Mouse (Mus musculus): ENCODE data around the gene Pmm2. TPM values are rescaled to one million over a fixed set of nuclear protein-coding genes. Genes with fewer than 3 reads are reported as not detected.

Gene Pmm2
- total RNA-seq, 2 experiments from 2014 or later: 42.9 to 49.1 TPM

DNA sequence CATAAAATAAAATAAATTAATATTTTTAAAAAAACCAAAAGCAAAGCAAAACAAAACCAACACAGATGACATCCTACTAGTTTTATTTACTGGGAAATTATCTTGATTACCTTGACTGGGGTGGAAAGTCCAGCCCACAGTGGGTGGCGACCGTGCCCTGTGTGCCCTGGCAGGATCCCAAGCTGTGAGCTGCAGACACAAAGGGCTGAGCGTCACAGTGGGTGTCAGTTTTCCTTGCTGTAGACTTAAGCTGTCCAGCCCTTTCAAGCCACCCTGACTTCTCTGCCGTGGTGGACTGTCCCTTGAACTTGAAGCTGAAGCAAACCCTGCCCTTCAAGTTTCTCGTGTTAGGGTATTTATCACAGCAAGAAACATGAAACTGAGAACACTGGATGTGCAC, 40.6 kb downstream of the Pmm2 start:
- peak; percentile 29 for ATAC-seq (replicated peaks; ENCODE audit: poor library complexity)

DNA sequence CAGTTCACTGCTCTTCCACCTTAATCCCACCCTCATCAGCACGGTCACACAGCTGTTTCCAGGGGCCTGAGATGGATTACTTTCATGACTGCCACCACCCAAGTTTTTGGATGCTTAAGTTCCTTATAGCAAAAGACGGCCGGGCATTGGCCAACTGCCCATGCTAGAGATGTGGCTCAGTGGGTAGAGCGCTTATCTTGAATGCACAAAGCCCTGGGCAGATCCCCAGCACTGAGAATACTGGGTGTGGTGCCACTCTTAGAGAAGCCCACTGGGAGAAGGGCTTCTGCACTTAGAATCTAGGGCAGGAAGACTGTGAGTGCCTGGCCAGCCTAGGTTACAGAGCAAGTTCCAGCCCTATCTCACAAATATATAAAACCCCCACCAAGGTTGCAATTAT, 41.2 kb downstream of the Pmm2 start:
- peak; percentile 52 for ATAC-seq (replicated peaks; ENCODE audit: poor library complexity)

DNA sequence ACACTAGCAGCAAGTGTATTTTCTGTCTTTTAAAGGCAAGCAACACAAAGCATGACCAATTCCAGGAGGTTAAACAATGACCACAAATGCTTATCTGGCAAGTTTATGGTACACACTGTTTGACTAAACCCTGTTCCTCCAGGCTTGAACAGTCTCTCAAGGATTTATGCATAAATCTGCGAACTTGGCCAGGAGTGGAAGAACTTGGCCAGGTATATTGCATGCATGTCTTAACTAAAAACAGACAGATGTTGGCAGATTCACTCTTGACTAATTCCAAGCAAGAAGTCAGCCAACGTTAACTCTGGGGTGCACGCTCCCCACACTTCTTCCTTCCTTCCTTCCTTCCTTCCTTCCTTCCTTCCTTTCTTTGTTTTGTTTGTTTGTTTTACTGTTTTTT, 42.3 kb downstream of the Pmm2 start:
- no peak for ATAC-seq (replicated peaks; ENCODE audit: poor library complexity)

DNA sequence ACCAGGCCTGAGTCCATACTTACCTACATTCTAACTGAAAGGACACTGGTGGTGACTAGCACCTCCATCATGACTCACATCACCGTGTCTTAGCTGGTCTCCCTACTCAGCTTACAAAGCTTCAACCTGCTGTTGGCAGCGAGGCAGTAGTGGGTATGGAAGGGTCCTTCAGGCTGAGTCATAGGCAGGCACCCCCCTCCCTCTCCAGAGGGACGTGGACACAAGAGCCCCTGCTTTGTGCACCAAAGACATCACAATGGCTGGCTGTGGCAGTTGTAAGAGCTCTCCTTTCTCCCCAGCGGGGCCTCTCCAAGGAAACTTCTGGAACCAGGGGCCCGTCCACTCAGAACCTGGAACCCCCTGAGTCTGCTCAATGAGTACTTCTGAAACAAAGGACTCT, 43.0 kb downstream of the Pmm2 start, which contains the start of gene Gm5767:
Gm5767 (plus strand) TSS at position 301 of the 400 bp plus-strand sequence.
- no peak for ATAC-seq (replicated peaks; ENCODE audit: poor library complexity)

DNA sequence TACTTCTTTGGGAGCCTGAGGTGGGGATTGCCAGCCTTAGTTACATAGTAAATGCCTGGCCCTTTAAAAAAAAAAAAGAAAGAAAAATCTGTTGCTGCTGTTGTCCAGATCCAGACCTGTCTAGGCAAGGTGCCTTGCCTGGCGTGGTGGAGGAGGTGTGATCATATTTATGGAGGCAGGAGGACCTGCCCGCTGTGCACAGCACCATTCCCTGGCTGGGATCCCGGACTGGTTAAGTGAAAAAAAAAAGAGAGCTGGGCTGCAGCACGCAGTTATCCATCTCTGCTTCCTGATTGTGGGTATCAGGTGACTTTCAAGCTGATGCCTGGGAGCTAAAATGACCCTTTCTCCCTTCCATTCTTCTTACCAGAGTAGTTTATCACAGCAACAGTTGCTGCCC, 47.6 kb downstream of the Pmm2 start:
- no peak for ATAC-seq (replicated peaks; ENCODE audit: poor library complexity)

DNA sequence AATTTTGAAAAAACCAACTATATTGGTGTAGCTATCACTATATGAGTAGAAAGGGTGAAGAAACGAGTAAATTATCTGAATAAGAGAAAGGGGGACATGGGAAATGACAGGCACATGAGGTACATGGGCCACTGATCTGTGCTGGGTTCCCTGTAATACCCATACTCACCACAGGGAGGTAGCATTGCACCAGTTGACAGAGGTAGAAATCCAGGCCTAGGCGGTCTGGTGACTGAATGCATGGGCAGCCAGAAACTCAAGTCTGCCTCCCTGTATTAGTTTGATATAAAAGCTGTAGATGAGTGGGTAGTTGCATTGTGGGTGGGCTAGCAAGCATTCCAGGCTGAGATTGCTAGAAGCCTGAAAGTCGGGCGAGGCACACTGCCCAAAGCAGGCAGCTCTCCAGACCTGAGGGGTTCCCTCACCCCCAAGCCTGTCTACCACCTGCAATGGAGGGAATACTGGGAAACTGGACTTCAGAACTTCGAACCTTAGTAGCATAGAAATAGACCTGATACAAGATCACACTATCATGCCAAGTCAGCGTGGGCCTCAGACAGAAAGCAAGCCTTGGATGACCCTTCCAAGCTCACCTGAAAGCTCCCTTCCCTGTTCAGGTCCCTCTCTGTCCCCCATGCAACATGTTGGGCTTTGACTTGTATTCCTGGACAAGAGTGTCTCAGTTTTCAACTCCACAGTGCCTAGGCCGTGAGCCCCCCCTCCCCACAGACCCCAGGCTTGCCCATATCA, 48.8 kb downstream of the Pmm2 start:
- peak; percentile 79 for ATAC-seq (replicated peaks; ENCODE audit: poor library complexity)

DNA sequence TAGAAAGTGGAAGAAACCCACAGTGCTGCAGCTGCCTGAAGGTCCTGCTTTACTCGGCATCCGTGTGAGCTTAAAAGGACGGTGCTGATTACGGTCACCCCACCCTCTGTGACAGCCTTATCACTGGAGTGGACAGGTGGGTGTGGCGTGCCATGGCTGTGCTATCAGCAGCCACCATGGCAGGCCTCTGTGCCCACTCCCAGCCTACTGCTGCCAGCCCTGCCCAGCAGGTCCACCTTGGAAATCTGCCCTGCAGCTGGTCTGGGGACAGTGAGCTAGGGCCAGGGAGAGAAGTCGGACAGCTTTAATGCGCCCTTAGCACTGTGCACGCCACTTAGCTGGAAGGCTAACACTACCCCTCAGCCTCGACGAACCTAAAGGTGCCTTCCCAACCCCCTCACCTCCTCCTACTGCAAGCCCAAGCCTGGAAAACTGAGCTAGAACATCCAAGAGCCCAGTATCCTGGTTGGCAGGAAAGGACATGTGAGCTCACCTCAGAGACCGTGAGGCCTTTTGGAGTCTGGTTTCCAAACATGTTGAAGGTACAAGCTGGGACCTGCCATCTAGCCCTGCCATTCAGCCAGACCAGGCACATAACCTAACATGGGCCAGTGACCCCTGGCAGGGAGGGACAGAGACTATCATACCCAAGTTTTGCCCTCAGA, 49.5 kb downstream of the Pmm2 start:
- peak; percentile 75 for ATAC-seq (replicated peaks; ENCODE audit: poor library complexity)

DNA sequence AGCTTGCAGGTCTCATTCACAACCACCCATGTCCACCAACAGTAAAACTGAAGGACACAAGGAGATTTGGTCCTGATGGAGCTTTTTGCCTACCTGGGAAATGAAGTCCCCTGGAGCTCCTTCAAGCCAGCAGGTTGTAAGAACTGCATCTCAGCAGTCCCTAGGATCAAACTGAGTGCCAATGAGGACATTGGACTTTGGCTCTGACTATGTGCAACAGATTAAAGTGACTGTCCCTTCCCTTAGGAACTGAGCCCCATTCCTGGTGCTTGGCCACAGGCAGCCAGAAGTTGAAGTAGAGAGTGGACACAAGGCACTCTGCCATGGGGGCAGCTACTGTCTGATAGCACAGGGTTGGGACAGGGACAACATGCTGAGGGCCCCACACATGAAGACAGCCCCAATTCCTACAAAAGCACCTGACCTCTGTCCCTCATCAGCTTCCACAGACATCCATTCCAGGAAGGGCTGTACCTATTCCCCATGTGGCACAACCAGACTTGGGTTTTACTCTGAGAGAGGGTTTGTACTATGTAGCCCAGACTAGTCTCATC, 50.2 kb downstream of the Pmm2 start:
- no peak for ATAC-seq (replicated peaks; ENCODE audit: poor library complexity)

DNA sequence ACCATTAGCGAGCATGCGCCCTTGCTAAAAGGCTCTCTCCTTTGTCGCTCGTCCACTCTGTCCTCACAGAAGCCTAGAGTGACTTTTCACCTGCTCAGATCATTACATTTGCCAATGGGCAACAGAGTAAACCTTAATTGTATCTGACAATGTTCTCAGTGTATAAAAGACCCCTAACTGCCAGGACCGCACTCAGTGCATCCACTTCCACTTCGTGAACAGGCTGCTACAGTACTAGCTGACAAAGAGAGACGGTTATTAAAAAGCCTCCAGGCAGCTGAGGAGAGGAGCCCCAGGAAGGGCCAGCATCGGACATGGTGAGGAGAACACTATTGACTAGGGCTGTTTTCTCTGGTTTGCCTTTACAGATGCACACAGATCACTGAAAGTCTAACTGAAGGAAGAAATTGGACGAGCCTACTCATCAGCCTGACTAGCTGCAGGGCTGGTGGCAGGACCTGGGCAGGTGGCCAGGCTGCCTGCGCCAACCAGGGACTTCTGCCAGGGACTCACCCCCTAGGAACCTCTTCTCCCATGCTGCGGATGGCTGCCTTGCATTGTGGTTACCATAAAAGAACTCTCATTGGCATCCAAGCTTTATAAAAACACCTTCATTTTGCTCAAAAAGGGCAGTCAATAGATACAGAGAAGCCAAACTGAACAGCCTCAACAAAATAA, 52.6 kb downstream of the Pmm2 start:
- no peak for ATAC-seq (replicated peaks; ENCODE audit: poor library complexity)

DNA sequence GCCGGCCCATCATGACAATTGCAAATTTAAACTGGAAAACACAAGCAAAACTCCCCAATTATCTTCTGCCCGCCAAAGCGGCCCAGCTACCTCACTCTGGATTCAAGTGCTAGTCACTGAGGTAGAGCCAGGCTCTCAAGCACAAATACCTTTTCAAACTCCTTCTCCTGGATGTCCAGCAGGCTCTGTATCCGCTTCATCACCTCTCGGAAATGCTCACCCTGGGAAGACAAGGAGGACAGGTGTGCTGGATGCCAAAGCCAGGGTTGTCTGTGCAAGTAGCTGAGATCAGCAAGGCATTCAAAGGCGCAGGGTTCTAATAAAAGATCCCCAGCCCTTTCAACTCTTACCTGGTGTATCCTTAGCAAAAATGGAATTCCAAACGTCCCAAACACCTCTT, 53.7 kb downstream of the Pmm2 start:
- ATAC-seq (replicated peaks; ENCODE audit: poor library complexity): no peak

DNA sequence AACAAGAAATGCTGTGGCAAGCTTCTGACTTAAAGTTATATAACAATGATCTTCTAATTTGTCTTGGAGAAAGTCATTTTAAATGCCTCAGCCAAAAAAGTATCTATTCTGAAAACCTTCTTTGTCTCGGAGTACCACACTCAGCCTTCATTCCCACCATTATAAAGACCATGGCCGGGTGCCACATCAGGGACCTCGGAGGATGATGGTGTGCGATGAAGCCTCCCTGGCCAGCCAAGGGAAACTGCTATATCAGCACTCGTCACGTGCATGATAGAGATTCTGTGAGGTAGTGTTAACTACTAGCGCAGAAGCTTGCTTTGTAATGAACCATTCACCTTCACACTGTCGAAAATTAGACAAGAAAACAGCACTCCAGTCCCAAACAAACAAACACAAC, 62.1 kb downstream of the Pmm2 start:
- no peak for ATAC-seq (replicated peaks; ENCODE audit: poor library complexity)

DNA sequence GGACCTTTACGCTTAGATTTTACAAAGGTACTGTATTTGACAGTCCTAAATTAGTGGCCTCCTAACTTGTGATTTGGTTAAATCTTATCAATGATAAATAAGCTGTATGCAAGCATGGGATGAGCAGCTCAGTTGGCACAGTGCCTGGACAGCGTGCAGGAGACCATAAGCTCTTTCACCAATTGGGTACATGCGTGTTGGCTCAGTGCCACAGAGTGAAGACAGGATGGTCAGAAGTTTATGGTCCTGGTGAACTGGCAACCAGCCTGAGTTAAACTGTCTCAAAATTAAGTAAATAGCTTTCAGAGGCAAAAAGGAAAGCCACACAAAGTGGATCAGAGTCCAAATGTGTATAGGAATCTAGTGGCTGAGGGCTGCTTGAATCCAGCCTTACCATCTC, 63.1 kb downstream of the Pmm2 start:
- ATAC-seq (replicated peaks; ENCODE audit: poor library complexity): no peak

DNA sequence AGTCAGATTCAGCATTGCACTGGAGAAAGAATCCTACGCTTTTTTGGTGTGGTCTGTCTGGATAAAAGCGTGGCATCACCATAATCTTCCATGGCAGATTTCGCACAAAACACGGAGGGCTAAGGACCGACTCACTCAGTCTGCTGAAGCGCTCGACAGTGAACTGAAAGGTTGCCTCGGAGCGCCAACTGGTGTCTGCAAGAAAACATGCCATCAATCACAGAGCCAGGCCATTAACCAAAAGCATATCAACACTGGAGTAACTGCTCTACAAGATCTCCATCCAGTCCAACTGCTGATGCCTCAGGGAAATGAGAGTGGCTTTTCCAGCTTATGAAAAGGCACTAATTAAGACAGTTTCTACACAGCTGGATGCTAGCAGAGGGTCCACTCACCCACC, 74.5 kb downstream of the Pmm2 start:
- ATAC-seq (replicated peaks; ENCODE audit: poor library complexity): no peak

Other genes with a start within 250 kb of the Pmm2 start
- gene Tmem114, start 212.5 kb upstream of the Pmm2 start, total RNA-seq (2015): 0.62 TPM in 1 of 2 replicates, not detected in the other
- not detected in 2 replicates for gene Tmem114, start 212.5 kb upstream of the Pmm2 start, total RNA-seq (2017)
- 12.7 and 19.2 TPM in 2 replicates for gene Mettl22, start 166.9 kb upstream of the Pmm2 start, total RNA-seq (2015)
- 8.4 and 15.7 TPM in 2 replicates for gene Mettl22, start 166.9 kb upstream of the Pmm2 start, total RNA-seq (2017)
- gene Abat, start 124.2 kb upstream of the Pmm2 start, total RNA-seq (2015): not detected in 2 replicates
- gene Abat, start 124.2 kb upstream of the Pmm2 start, total RNA-seq (2017): 0.03 and 0.21 TPM in 2 replicates
- gene Tmem186, start within 50 bp of the Pmm2 start, total RNA-seq (2015): 6.7 and 8.0 TPM in 2 replicates
- 13.5 and 17.0 TPM in 2 replicates for gene Tmem186, start within 50 bp of the Pmm2 start, total RNA-seq (2017)
- gene Carhsp1, start 34.5 kb downstream of the Pmm2 start, total RNA-seq (2015): 4.5 and 5.8 TPM in 2 replicates
- gene Carhsp1, start 34.5 kb downstream of the Pmm2 start, total RNA-seq (2017): 6.0 and 7.9 TPM in 2 replicates
- gene Gm5767, start 43.1 kb downstream of the Pmm2 start, total RNA-seq (2015): not detected in 2 replicates
- not detected in 2 replicates for gene Gm5767, start 43.1 kb downstream of the Pmm2 start, total RNA-seq (2017)
- 153 and 167 TPM in 2 replicates for gene Usp7, start 154.6 kb downstream of the Pmm2 start, total RNA-seq (2015)
- gene Usp7, start 154.6 kb downstream of the Pmm2 start, total RNA-seq (2017): 135 and 168 TPM in 2 replicates
- 38.9 and 42.4 TPM in 2 replicates for gene 1810013L24Rik, start 192.4 kb downstream of the Pmm2 start, total RNA-seq (2015)
- 34.7 and 43.7 TPM in 2 replicates for gene 1810013L24Rik, start 192.4 kb downstream of the Pmm2 start, total RNA-seq (2017)